Mouse (Mus musculus) lung, postnatal 0 days (tissue): ENCODE measurements around the gene Rcor1. TPM values are rescaled to one million over a fixed set of nuclear protein-coding genes. Genes with fewer than 3 reads are reported as not detected.

ENCODE experiments used
- ATAC-seq: fragments of 200-750 bp; cut with Nextera tagmentation; 2 replicates; pipeline ENCODE4 v1.8.0; 2017; ENCODE audit warnings: moderate library complexity
- DNase-seq: peaks from one replicate; pipeline ENCODE4 v3.0.0-alpha.2; 2016; ENCODE audit warnings: low spot score
- H3K27ac ChIP-seq: fragments of 300-500 bp; sonication (generic); 2 replicates; pipeline ENCODE4 v1.5.1; 2014; ENCODE audit warnings: antibody characterized with exemption, mild to moderate bottlenecking, low read length, mixed read lengths
- H3K27me3 ChIP-seq: fragments of 300-500 bp; sonication (generic); replicated peaks from 2 replicates; pipeline ENCODE4 v1.6.1; 2014; ENCODE audit warnings: low read length, mixed read lengths; ENCODE audit not compliant: insufficient read depth
- H3K36me3 ChIP-seq: fragments of 300-500 bp; sonication (generic); 2 replicates; pipeline ENCODE4 v1.6.1; 2014; ENCODE audit warnings: low read length, mixed read lengths; ENCODE audit not compliant: insufficient read depth
- H3K4me1 ChIP-seq: fragments of 300-500 bp; sonication (generic); 2 replicates; pipeline ENCODE4 v1.6.1; 2014; ENCODE audit warnings: antibody characterized with exemption, low read depth, low read length, mixed read lengths; ENCODE audit not compliant: insufficient read depth
- H3K4me2 ChIP-seq: fragments of 300-500 bp; sonication (generic); replicated peaks from 2 replicates; pipeline ENCODE4 v1.6.1; 2014; ENCODE audit warnings: low read depth, mild to moderate bottlenecking, low read length, moderate library complexity, mixed read lengths
- H3K4me3 ChIP-seq: fragments of 300-500 bp; sonication (generic); 2 replicates; pipeline ENCODE4 v1.5.1; 2014; ENCODE audit warnings: low read depth, low read length
- H3K9ac ChIP-seq: fragments of 300-500 bp; sonication (generic); replicated peaks from 2 replicates; pipeline ENCODE4 v1.6.1; 2014; ENCODE audit warnings: low read depth, mild to moderate bottlenecking
- H3K9me3 ChIP-seq: fragments of 300-500 bp; sonication (generic); 2 replicates; pipeline ENCODE4 v1.6.1; 2016; ENCODE audit warnings: low read length, mixed read lengths
- CTCF ChIP-seq: IDR thresholded peaks from 2 replicates; pipeline ENCODE4 v1.5.1; 2016; ENCODE audit warnings: antibody characterized with exemption, mild to moderate bottlenecking
- EP300 ChIP-seq: IDR thresholded peaks from 2 replicates; pipeline ENCODE4 v1.6.1; 2016; ENCODE audit warnings: antibody characterized with exemption, mild to moderate bottlenecking, control low read depth
- WGBS: fragments of 180-500 bp; shearing (Covaris S2); extraction: QIAGEN DNeasy Blood & Tissue Kit; methylation state at CpG from one replicate; pipeline ENCODE4 v1.1.7; 2014; 5-methylcytosine and 5-hydroxymethylcytosine counted together
- polyA plus RNA-seq: library from polyadenylated mRNA; unstranded; fragments of >200 nt; fragmentation: Nextera tagmentation; extraction: Ambion mirVana; gene quantifications from 2 replicates; pipeline ENCODE4 v1.2.1, GENCODE M21; 2015

Gene Rcor1
- polyA plus RNA-seq, 1 experiment from 2014 or later, result 6.7 TPM

GRCm38 (mm10) chr12:111097036-111097435, 57.9 kb downstream of the Rcor1 start:
- Histone ChIP-seq H3K4me3 (no peak overlapping the region), H3K27me3 (no peaks in the 10 kb centered on the region), H3K9me3 (no peaks in the 10 kb centered on the region), H3K4me1 (peaks cover 3% of the 10 kb centered on the region; the same call in 1 of the 2 replicates), H3K4me2 (no peak overlapping the region), H3K27ac (no peak overlapping the region), H3K36me3 (no peaks in the 10 kb centered on the region; the same call in 1 of the 2 replicates), H3K9ac (no peak overlapping the region)
- ATAC-seq, result no peak
- TF ChIP-seq CTCF (no peak), EP300 (no peak)
- WGBS, result 93% methylated on average over 8 of the region's 8 CpGs
- no peak for DNase-seq

GRCm38 (mm10) chr12:111111176-111111575, 72.0 kb downstream of the Rcor1 start:
- Histone ChIP-seq H3K4me1 (no peaks in the 10 kb centered on the region), H3K4me2 (no peak overlapping the region), H3K9ac (no peak overlapping the region), H3K4me3 (no peak overlapping the region), H3K27me3 (no peaks in the 10 kb centered on the region), H3K36me3 (peaks cover 49% of the 10 kb centered on the region), H3K27ac (no peak overlapping the region), H3K9me3 (no peaks in the 10 kb centered on the region)
- no peak for DNase-seq
- TF ChIP-seq EP300 (no peak), CTCF (no peak)
- no peak for ATAC-seq
- WGBS, result 78% methylated on average over 8 of the region's 8 CpGs

GRCm38 (mm10) chr12:111114593-111114992, 75.4 kb downstream of the Rcor1 start:
- H3K9me3 ChIP-seq, result no peaks in the 10 kb centered on the region
- H3K4me1 ChIP-seq, result no peaks in the 10 kb centered on the region
- ATAC-seq (no peak), DNase-seq (no peak)
- no peak overlapping the region for H3K4me2 ChIP-seq
- no peak overlapping the region for H3K27ac ChIP-seq
- no peak overlapping the region for H3K9ac ChIP-seq
- whole genome bisulfite sequencing, result 84% methylated on average over 5 of the region's 5 CpGs
- H3K36me3 ChIP-seq, result peaks cover 52% of the 10 kb centered on the region
- TF ChIP-seq CTCF (no peak), EP300 (no peak)
- H3K4me3 ChIP-seq, result no peak overlapping the region
- no peaks in the 10 kb centered on the region for H3K27me3 ChIP-seq

- Histone ChIP-seq H3K9ac (no peak overlapping the region), H3K4me1 (no peaks in the 10 kb centered on the region), H3K36me3 (0 out of 2 replicates have a peak, but pooled peaks cover 15% of the 10 kb centered on the region), H3K4me3 (no peak overlapping the region), H3K9me3 (no peaks in the 10 kb centered on the region; the same call in 1 of the 2 replicates), H3K27me3 (no peaks in the 10 kb centered on the region), H3K4me2 (no peak overlapping the region), H3K27ac (no peak overlapping the region)
- TF ChIP-seq EP300 (no peak), CTCF (no peak)
- 91% methylated on average over 5 of the region's 5 CpGs for WGBS
- ATAC-seq (no peak), DNase-seq (no peak)
Observed at GRCm38 (mm10) chr12:111119506-111120085, 80.4 kb downstream of the Rcor1 start.

DNA sequence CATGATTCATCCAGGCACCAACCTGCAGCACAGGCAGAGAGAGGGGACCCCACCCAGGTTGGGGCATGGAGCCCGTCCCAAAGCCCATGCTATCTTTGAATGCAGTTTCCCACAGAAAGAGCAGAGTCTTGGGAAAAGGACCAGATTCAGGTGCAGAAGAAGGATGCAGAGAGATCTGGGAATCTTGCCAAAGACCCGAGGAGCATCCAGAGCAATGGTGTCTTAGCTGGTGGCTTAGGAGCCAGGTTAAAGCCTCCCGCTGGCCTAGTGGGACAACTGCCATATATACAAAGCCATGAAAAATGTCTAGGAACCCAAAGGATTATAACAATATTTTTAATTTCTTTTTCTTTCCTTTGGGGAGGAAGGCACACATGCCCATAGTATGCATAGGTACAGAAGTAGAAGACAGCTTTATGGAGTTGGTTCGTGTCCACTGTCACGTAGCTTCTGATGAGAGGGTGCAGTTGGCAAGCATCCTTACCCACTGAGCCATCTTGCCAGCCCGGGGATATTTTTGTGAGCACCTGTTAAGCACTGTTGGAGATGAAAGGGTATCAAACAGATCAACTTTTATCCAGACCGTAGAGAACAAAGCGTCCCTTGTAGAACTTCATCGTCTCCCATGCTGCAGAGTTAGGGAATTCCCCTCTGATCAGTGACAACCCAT, 82.0 kb downstream of the Rcor1 start:
- Histone ChIP-seq H3K27ac (no peak overlapping the region), H3K4me1 (no peaks in the 10 kb centered on the region), H3K4me2 (no peak overlapping the region), H3K36me3 (0 out of 2 replicates have a peak, but pooled peaks cover 13% of the 10 kb centered on the region), H3K9ac (no peak overlapping the region), H3K27me3 (no peaks in the 10 kb centered on the region), H3K9me3 (no peaks in the 10 kb centered on the region; the same call in 1 of the 2 replicates), H3K4me3 (no peak overlapping the region)
- DNase-seq, result no peak
- ATAC-seq, result no peak
- TF ChIP-seq CTCF (no peak), EP300 (no peak)
- 81% methylated on average over 9 of the region's 9 CpGs for WGBS

- H3K4me3 ChIP-seq, result no peak overlapping the region
- no peaks in the 10 kb centered on the region; the same call in 1 of the 2 replicates for H3K9me3 ChIP-seq
- TF ChIP-seq CTCF, result peak; percentile 72
- TF ChIP-seq EP300, result no peak
- ATAC-seq, result no peak
- no peaks in the 10 kb centered on the region for H3K27me3 ChIP-seq
- no peaks in the 10 kb centered on the region for H3K4me1 ChIP-seq
- no peak overlapping the region for H3K4me2 ChIP-seq
- no peak for DNase-seq
- no peak overlapping the region for H3K9ac ChIP-seq
- no peak overlapping the region for H3K27ac ChIP-seq
- H3K36me3 ChIP-seq, result 0 out of 2 replicates have a peak, but pooled peaks cover 6% of the 10 kb centered on the region
Observed at GRCm38 (mm10) chr12:111122332-111122852, 83.2 kb downstream of the Rcor1 start.
